Mouse (Mus musculus): Measurements from ENCODE around the gene Ptpn13. TPM values are rescaled to one million over a fixed set of nuclear protein-coding genes. Genes with fewer than 3 reads are reported as not detected.

Gene Ptpn13
- polyA plus RNA-seq, 1 experiment from 2014 or later, result 16.4 TPM

- DNase-seq (ENCODE audit: low spot score), result no peak
- 94% methylated on average over 2 of the region's 2 CpGs for WGBS
- Histone ChIP-seq H3K4me1 (ENCODE audit: control insufficient read depth, insufficient read depth, low read length) (no peaks in the 10 kb centered on the region), H3K9ac (ENCODE audit: low read length) (no peak overlapping the region), H3K4me2 (ENCODE audit: low read depth) (no peak overlapping the region), H3K27me3 (ENCODE audit: control insufficient read depth, insufficient read depth, low read length) (no peaks in the 10 kb centered on the region), H3K36me3 (ENCODE audit: control insufficient read depth, insufficient read depth, low read length) (no peaks in the 10 kb centered on the region), H3K4me3 (ENCODE audit: low read depth, low read length) (no peak overlapping the region), H3K27ac (ENCODE audit: low read depth, low read length) (no peak overlapping the region), H3K9me3 (ENCODE audit: control insufficient read depth, low read length) (no peaks in the 10 kb centered on the region)
- no peak for ATAC-seq (ENCODE audit: insufficient read depth, low FRiP score, low TSS enrichment)
Observed at GRCm38 (mm10) chr5:103481222-103481621, 56.2 kb downstream of the Ptpn13 start.

GRCm38 (mm10) chr5:103487001-103487400 lies 62.0 kb downstream of the Ptpn13 start:
- H3K9ac ChIP-seq (ENCODE audit: low read length), result no peak overlapping the region
- H3K4me1 ChIP-seq (ENCODE audit: control insufficient read depth, insufficient read depth, low read length), result no peaks in the 10 kb centered on the region
- no peaks in the 10 kb centered on the region for H3K36me3 ChIP-seq (ENCODE audit: control insufficient read depth, insufficient read depth, low read length)
- no peak overlapping the region for H3K27ac ChIP-seq (ENCODE audit: low read depth, low read length)
- no peak overlapping the region for H3K4me2 ChIP-seq (ENCODE audit: low read depth)
- H3K27me3 ChIP-seq (ENCODE audit: control insufficient read depth, insufficient read depth, low read length), result no peaks in the 10 kb centered on the region
- 92% methylated on average over 7 of the region's 7 CpGs for WGBS
- H3K4me3 ChIP-seq (ENCODE audit: low read depth, low read length), result no peak overlapping the region
- DNase-seq (ENCODE audit: low spot score) (no peak), ATAC-seq (ENCODE audit: insufficient read depth, low FRiP score, low TSS enrichment) (no peak)
- no peaks in the 10 kb centered on the region for H3K9me3 ChIP-seq (ENCODE audit: control insufficient read depth, low read length)

GRCm38 (mm10) chr5:103490964-103491363 lies 66.0 kb downstream of the Ptpn13 start:
- Histone ChIP-seq H3K27me3 (ENCODE audit: control insufficient read depth, insufficient read depth, low read length) (no peaks in the 10 kb centered on the region), H3K9ac (ENCODE audit: low read length) (no peak overlapping the region), H3K4me3 (ENCODE audit: low read depth, low read length) (no peak overlapping the region), H3K4me2 (ENCODE audit: low read depth) (no peak overlapping the region), H3K9me3 (ENCODE audit: control insufficient read depth, low read length) (no peaks in the 10 kb centered on the region), H3K4me1 (ENCODE audit: control insufficient read depth, insufficient read depth, low read length) (no peaks in the 10 kb centered on the region), H3K27ac (ENCODE audit: low read depth, low read length) (no peak overlapping the region), H3K36me3 (ENCODE audit: control insufficient read depth, insufficient read depth, low read length) (no peaks in the 10 kb centered on the region)
- ATAC-seq (ENCODE audit: insufficient read depth, low FRiP score, low TSS enrichment) (no peak), DNase-seq (ENCODE audit: low spot score) (no peak)
- 94% methylated on average over 8 of the region's 8 CpGs for WGBS

- H3K9me3 ChIP-seq (ENCODE audit: control insufficient read depth, low read length), result no peaks in the 10 kb centered on the region
- no peak overlapping the region for H3K4me2 ChIP-seq (ENCODE audit: low read depth)
- no peaks in the 10 kb centered on the region for H3K27me3 ChIP-seq (ENCODE audit: control insufficient read depth, insufficient read depth, low read length)
- H3K4me3 ChIP-seq (ENCODE audit: low read depth, low read length), result no peak overlapping the region
- ATAC-seq (ENCODE audit: insufficient read depth, low FRiP score, low TSS enrichment) (no peak), DNase-seq (ENCODE audit: low spot score) (no peak)
- 92% methylated on average over 5 of the region's 5 CpGs for WGBS
- no peaks in the 10 kb centered on the region for H3K4me1 ChIP-seq (ENCODE audit: control insufficient read depth, insufficient read depth, low read length)
- no peak overlapping the region for H3K9ac ChIP-seq (ENCODE audit: low read length)
- H3K27ac ChIP-seq (ENCODE audit: low read depth, low read length), result no peak overlapping the region
- H3K36me3 ChIP-seq (ENCODE audit: control insufficient read depth, insufficient read depth, low read length), result no peaks in the 10 kb centered on the region
Observed at GRCm38 (mm10) chr5:103491788-103492187, 66.8 kb downstream of the Ptpn13 start.

- ATAC-seq (ENCODE audit: insufficient read depth, low FRiP score, low TSS enrichment), result no peak
- Histone ChIP-seq H3K9me3 (ENCODE audit: control insufficient read depth, low read length) (no peaks in the 10 kb centered on the region), H3K4me2 (ENCODE audit: low read depth) (no peak overlapping the region), H3K4me1 (ENCODE audit: control insufficient read depth, insufficient read depth, low read length) (no peaks in the 10 kb centered on the region), H3K9ac (ENCODE audit: low read length) (no peak overlapping the region), H3K4me3 (ENCODE audit: low read depth, low read length) (no peak overlapping the region), H3K27me3 (ENCODE audit: control insufficient read depth, insufficient read depth, low read length) (no peaks in the 10 kb centered on the region), H3K27ac (ENCODE audit: low read depth, low read length) (no peak overlapping the region), H3K36me3 (ENCODE audit: control insufficient read depth, insufficient read depth, low read length) (no peaks in the 10 kb centered on the region)
- 91% methylated on average over 5 of the region's 5 CpGs for WGBS
- DNase-seq (ENCODE audit: low spot score), result no peak
Observed at GRCm38 (mm10) chr5:103497061-103497460, 72.1 kb downstream of the Ptpn13 start.

GRCm38 (mm10) chr5:103497480-103497879 lies 72.5 kb downstream of the Ptpn13 start:
- Histone ChIP-seq H3K4me1 (ENCODE audit: control insufficient read depth, insufficient read depth, low read length) (no peaks in the 10 kb centered on the region), H3K9me3 (ENCODE audit: control insufficient read depth, low read length) (no peaks in the 10 kb centered on the region), H3K27ac (ENCODE audit: low read depth, low read length) (no peak overlapping the region), H3K4me2 (ENCODE audit: low read depth) (no peak overlapping the region), H3K27me3 (ENCODE audit: control insufficient read depth, insufficient read depth, low read length) (no peaks in the 10 kb centered on the region), H3K4me3 (ENCODE audit: low read depth, low read length) (no peak overlapping the region), H3K9ac (ENCODE audit: low read length) (no peak overlapping the region), H3K36me3 (ENCODE audit: control insufficient read depth, insufficient read depth, low read length) (no peaks in the 10 kb centered on the region)
- no peak for ATAC-seq (ENCODE audit: insufficient read depth, low FRiP score, low TSS enrichment)
- 93% methylated on average over 2 of the region's 2 CpGs for WGBS
- no peak for DNase-seq (ENCODE audit: low spot score)

GRCm38 (mm10) chr5:103499305-103499704 lies 74.3 kb downstream of the Ptpn13 start:
- Histone ChIP-seq H3K9ac (ENCODE audit: low read length) (no peak overlapping the region), H3K36me3 (ENCODE audit: control insufficient read depth, insufficient read depth, low read length) (no peaks in the 10 kb centered on the region), H3K9me3 (ENCODE audit: control insufficient read depth, low read length) (no peaks in the 10 kb centered on the region), H3K4me3 (ENCODE audit: low read depth, low read length) (no peak overlapping the region), H3K4me1 (ENCODE audit: control insufficient read depth, insufficient read depth, low read length) (no peaks in the 10 kb centered on the region), H3K4me2 (ENCODE audit: low read depth) (no peak overlapping the region), H3K27ac (ENCODE audit: low read depth, low read length) (no peak overlapping the region), H3K27me3 (ENCODE audit: control insufficient read depth, insufficient read depth, low read length) (no peaks in the 10 kb centered on the region)
- 65% methylated on average over 6 of the region's 6 CpGs for WGBS
- ATAC-seq (ENCODE audit: insufficient read depth, low FRiP score, low TSS enrichment) (no peak), DNase-seq (ENCODE audit: low spot score) (no peak)

- Histone ChIP-seq H3K9ac (ENCODE audit: low read length) (no peak overlapping the region), H3K4me3 (ENCODE audit: low read depth, low read length) (no peak overlapping the region), H3K9me3 (ENCODE audit: control insufficient read depth, low read length) (no peaks in the 10 kb centered on the region), H3K27ac (ENCODE audit: low read depth, low read length) (no peak overlapping the region), H3K4me2 (ENCODE audit: low read depth) (no peak overlapping the region), H3K36me3 (ENCODE audit: control insufficient read depth, insufficient read depth, low read length) (no peaks in the 10 kb centered on the region), H3K4me1 (ENCODE audit: control insufficient read depth, insufficient read depth, low read length) (no peaks in the 10 kb centered on the region), H3K27me3 (ENCODE audit: control insufficient read depth, insufficient read depth, low read length) (no peaks in the 10 kb centered on the region)
- ATAC-seq (ENCODE audit: insufficient read depth, low FRiP score, low TSS enrichment) (no peak), DNase-seq (ENCODE audit: low spot score) (no peak)
- WGBS, result 94% methylated on average over 9 of the region's 9 CpGs
Observed at GRCm38 (mm10) chr5:103501076-103501475, 76.1 kb downstream of the Ptpn13 start.

- H3K27me3 ChIP-seq (ENCODE audit: control insufficient read depth, insufficient read depth, low read length), result no peaks in the 10 kb centered on the region
- no peaks in the 10 kb centered on the region for H3K4me1 ChIP-seq (ENCODE audit: control insufficient read depth, insufficient read depth, low read length)
- H3K9me3 ChIP-seq (ENCODE audit: control insufficient read depth, low read length), result no peaks in the 10 kb centered on the region
- DNase-seq (ENCODE audit: low spot score) (no peak), ATAC-seq (ENCODE audit: insufficient read depth, low FRiP score, low TSS enrichment) (no peak)
- H3K4me2 ChIP-seq (ENCODE audit: low read depth), result no peak overlapping the region
- H3K4me3 ChIP-seq (ENCODE audit: low read depth, low read length), result no peak overlapping the region
- no peak overlapping the region for H3K9ac ChIP-seq (ENCODE audit: low read length)
- H3K36me3 ChIP-seq (ENCODE audit: control insufficient read depth, insufficient read depth, low read length), result no peaks in the 10 kb centered on the region
- H3K27ac ChIP-seq (ENCODE audit: low read depth, low read length), result no peak overlapping the region
- WGBS, result 96% methylated on average over 6 of the region's 6 CpGs
Observed at GRCm38 (mm10) chr5:103501839-103502238, 76.8 kb downstream of the Ptpn13 start.
